Mouse (Mus musculus): ENCODE data around the gene Cadps2.
A peak's percentile ranks its signal among the peaks of the same experiment; 100 is the strongest.

Gene Cadps2

DNA sequence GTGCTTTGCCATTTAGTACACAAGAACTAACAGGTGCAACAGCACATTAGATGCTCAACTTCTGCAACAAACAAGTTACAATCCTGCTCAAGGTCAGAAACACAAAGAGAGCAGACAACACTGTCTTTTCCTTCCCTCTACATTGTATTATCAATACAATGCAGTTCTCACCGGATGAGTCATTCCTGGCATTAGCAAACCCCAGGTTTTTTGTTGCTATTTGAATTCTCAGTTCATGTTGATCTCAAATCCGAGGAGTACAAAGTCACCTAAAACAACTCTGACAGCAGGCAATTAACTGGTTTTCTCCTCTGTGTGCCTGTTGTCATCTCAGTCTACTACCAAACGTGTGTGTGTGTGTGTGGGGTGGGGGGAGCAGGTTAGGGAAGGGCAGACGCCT is 483.1 kb downstream of the Cadps2 start:
- no peak for DNase-seq

DNA sequence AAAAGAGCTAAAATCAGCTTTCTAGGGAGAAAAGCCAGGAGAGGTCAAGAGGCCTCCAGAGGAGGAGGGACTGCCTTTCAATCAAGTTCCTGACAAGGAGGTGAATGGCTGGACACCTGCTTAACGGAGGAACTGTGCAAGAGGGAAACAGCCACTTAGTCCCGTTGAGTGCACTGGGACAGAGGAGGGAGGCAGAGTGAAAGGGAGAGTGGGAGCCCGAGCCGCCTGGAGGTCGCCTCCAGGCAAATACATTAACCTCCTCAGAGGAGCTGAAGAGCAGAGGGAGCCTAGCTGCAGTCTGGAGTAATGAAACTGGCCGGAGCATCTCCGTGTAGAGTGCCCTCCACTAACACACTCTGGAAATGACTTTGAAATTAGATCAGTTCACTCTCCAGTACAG is 485.7 kb downstream of the Cadps2 start:
- no peak for DNase-seq

DNA sequence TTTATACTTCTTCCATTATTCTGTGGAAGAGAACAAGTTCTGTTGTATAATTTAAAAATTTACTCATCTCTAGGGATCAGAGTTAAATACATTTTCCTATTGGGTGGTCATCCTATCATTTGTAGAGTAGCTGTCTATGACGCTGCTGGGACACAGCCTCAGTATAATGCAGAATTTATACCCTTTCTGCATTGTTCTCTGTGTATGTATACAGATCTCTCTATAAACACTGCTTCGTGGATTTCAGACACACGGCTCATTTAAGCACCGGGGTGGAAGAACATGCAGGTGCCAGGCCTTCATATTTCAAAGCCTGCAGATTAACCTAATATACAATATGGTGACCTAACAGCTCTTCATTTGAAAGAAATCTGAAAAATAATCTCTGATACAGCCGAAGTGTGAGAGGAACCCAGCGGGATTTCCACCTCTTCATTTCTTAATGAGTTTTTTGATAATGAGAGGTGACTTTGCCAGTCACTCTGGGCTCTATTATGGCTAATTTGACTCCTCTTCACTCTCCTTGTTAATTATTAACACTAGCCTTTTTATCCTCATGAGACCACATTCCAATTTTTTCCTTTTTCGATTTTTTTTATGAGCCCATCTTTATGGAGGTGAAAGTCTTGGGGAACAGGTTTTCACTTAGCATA is 501.7 kb downstream of the Cadps2 start:
- no peak for DNase-seq

- no peak for DNase-seq
Observed at GRCm38 (mm10) chr6:23314945-23315344, 524.3 kb downstream of the Cadps2 start.

DNA sequence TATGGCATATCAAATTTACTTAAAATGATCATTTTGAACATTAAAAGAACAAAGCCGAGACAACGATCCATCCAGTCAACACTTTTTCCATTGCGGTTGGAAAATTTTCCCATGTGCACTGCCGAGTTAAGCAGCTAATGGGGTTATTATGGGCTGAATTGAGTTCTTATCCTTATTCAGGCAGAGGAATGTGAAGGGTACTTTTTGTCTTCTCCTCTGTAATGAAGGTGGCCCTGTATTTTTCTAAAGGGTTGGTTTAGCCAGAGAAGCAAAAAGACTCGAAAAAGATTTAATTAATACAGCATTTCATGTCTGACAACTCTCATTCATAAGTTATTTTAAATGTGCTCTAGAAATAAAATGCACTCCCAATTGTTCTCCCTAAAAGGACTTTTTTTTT is 524.9 kb downstream of the Cadps2 start:
- DNase-seq, result no peak

DNA sequence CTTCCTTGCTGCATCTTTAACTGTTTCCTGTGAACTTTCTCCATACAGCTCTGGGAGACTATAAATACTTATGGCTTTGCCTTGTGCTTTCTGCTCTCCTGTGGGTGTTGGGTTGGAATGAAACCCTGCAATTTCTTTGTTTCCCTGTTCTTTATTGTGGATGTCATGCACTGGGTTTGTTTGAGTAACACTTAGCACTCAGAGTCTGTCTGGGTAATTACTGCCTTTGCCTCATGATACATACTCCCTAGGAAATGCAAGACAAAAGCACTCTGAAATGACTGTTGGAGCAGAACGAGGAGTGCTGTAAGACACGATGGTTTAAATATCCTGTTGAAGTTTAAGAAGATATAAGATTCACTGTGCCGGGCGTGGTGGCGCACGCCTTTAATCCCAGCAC is 533.2 kb downstream of the Cadps2 start:
- DNase-seq, result no peak

- DNase-seq, result peak; percentile 45 to 51
Observed at GRCm38 (mm10) chr6:23298596-23298995, 540.6 kb downstream of the Cadps2 start.

DNA sequence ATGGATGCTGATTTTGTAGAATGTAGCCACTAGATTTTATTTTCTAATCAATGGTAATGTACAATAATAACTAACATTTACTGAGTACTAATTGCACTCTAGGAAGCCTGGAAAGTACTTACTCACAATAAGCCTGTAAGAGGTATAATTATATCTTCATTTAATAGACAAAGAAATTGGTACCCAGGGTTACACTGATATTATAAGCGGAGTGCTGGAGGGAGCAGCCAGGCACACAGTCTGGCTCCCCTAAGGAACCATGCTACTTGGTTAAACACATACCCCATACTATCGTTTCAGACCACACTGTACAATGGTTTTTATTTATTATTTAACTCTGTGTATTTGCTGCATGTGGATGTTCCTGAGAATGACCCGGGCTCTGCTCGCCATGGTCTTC is 544.5 kb downstream of the Cadps2 start:
- no peak for DNase-seq

DNA sequence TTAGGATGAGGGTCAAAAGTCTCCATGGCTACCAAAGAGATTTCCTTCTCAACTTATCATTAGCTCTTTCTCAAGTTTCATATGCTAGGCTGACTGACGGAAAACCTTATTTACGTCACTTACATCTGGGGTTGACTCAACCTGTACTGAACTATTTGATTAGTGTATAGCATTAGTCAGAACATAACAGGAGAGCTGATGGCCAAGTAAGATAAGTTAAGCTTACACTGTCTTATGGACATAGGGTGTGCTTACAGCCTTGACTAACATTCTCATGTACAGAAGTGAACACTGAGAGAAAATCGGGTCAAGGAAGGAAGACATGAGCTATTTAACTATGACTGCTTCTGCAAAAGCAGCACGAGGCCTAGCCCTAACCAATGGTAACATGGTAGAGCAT is 550.5 kb downstream of the Cadps2 start:
- DNase-seq, result no peak

- no peak for DNase-seq
Observed at GRCm38 (mm10) chr6:23281514-23281820, 557.8 kb downstream of the Cadps2 start.

DNA sequence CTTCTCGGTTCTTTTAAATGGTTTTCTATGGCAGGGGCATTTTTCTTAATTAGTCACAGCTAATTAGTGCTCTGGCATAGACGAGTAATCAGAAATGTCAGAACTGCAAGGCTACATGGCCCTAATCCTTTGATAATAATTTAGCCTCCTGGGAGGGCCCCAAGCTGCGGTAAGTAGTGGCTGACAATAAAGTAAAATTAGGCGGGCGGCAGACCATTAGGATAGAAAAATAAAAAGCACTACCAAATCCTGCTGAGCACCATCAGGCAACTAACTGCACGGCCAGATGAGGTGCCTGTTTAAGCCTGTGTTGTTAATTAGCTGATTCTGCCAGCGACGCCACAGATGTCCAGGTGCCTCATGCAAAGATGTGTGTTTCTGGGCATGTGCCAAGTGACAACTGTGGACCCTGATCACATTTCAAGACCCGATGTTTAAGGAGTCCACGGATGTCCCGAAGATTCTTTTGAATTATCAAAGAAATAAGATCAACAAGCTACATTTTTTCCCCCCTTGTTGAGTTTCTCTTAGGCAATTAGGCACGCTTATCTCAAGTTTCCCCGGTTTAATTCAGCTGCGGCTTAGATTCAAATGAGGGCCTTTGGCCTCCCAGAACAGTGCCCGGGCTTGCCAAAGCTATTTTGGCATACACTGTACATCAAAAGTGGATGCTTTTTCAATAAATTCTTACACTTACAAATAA is 558.3 kb downstream of the Cadps2 start:
- peak; percentile 63 to 74 for DNase-seq

- DNase-seq, result no peak
Observed at GRCm38 (mm10) chr6:23273483-23273882, 565.7 kb downstream of the Cadps2 start.

GRCm38 (mm10) chr6:23272979-23273378 is 566.2 kb downstream of the Cadps2 start:
- DNase-seq, result no peak

GRCm38 (mm10) chr6:23272542-23272941 is 566.7 kb downstream of the Cadps2 start:
- no peak for DNase-seq

GRCm38 (mm10) chr6:23260738-23261050 is 578.5 kb downstream of the Cadps2 start:
- no peak for DNase-seq

GRCm38 (mm10) chr6:23260016-23260737 is 579.0 kb downstream of the Cadps2 start:
- peak; percentile 42 to 51 for DNase-seq

DNA sequence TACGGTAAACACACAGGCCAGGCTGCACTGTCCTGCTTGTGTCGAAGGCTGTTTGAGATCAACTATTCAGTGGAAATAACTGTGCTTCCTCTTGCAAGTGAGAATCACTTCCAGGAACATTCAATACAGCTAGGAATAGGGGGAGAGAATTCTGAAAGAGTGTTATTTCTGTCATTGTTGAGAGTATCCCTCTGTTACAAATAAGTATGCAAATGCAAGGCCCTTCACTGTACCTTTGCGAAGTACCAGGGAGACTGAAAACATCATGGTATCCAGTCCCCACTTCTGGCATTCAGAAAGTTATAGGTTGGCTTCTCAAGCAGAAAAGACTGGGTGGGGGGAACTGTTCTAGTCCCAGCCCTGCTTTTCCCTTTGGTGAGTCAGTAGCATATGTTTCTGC is 581.2 kb downstream of the Cadps2 start:
- DNase-seq, result no peak

GRCm38 (mm10) chr6:23255161-23255560 is 584.1 kb downstream of the Cadps2 start:
- no peak for DNase-seq

- DNase-seq, result no peak
Observed at GRCm38 (mm10) chr6:23254644-23255043, 584.6 kb downstream of the Cadps2 start.

DNA sequence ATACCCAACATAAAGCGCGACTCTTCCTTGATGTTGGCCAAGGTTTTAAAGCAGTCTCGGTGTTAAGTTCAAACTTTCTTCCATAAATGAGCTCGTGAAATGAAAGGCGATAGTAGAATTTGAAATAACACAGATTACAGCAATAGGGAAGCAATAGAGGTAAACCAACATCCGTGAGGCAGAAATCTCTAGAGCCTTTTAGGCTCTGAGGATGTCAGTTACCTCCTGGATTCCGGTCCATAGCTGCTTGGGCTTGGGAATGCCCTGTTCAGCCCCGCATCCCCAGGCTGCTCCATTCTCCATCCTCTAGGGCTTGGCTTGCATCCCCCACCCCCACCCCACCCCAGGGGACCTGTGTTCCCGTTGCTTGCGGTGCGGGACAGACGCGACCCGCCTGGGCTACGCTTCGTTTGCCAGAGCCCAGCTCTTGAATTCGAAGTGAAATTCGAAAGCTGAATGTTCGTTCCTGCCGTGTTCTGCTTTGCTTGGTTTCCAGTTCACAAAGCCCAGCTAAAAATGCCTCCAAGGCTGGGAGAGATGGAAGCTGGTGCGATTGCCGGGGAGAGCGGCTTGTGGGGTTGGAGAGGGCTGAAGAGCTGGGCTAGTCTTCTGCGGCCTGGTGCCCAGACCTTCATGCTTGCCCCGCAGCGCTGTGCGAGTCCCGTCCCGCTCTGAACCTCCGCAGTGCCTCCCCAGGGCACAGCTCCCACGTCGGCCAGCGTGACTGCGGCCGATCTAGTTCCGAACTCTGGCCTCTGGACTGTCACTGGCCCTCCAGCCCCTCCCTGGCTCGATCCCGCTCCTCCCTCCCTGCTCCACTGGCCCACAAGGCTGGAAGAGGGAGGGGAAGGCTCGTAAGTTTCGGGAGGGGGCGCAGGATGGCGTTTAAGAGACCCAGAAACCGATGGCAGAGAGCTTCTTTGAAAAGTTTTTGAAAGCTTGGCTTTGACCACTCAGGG is 585.6 kb downstream of the Cadps2 start:
- DNase-seq, result peak in 1 of 2 experiments; percentile 51

GRCm38 (mm10) chr6:23252196-23253135 is 586.8 kb downstream of the Cadps2 start:
- DNase-seq, result peak in 1 of 2 experiments; percentile 53

DNA sequence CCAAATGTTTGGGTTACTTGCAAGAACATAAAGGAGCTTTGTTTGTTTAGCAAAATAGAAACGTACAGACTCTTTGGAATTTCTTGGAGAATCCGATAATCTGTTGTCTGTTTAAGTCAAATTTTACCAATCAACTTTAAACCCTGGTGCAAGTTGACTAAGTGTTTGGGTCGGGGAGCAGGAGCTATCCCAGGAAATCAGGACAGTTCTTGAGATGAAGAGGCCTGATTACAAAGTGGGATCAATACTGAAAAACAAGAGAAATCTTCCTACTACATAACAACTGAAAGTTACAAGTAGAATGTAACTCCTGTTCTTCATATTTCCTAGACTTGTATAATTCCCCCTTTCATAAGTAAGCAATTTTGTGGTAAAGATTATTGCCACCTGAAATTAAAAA is 587.8 kb downstream of the Cadps2 start:
- no peak for DNase-seq

All from cerebellum, postnatal 10 days (tissue).